Mouse (Mus musculus): ENCODE data around the gene Mccc1. TPM values are rescaled to one million over a fixed set of nuclear protein-coding genes. Genes with fewer than 3 reads are reported as not detected.

Mccc1 gene
- total and polyA plus RNA-seq, 3 experiments, result 47.4 to 98.5 (median 80.9) TPM

- peak; percentile 47; the same call in 1 of the 2 replicates for TF ChIP-seq POLR2A (IDR thresholded peaks at IDR 0.05; ENCODE audit: insufficient read depth, low read depth, low read length)
- no peak for TF ChIP-seq EP300 (IDR thresholded peaks at IDR 0.05; ENCODE audit: insufficient read depth, low read depth, low read length)
- TF ChIP-seq CTCF (IDR thresholded peaks at IDR 0.05), result no peak
- peak; percentile 91 for DNase-seq
- Histone ChIP-seq H3K27ac (peak overlapping the region; percentile 81), H3K27me3 (ENCODE audit: control insufficient read depth, insufficient read depth, low read length) (no peaks in the 10 kb centered on the region), H3K4me1 (ENCODE audit: control insufficient read depth, insufficient read depth, low read length) (peaks cover 8% of the 10 kb centered on the region), H3K79me2 (replicated peaks; ENCODE audit: control insufficient read depth, insufficient read depth, low read length) (peaks cover 3% of the 10 kb centered on the region), H3K9ac (ENCODE audit: low read depth, low read length) (peak overlapping the region; percentile 92), H3K36me3 (ENCODE audit: control insufficient read depth, insufficient read depth, low read length) (0 out of 2 replicates have a peak, but pooled peaks cover 4% of the 10 kb centered on the region), H3K4me3 (peak overlapping the region; percentile 82)
- under 1% methylated on average over 72 of the region's 73 CpGs for WGBS
- intact Hi-C loops (cut with DNase I), result loop anchor here (2.0 to 10.0 kb wide), 3 partner anchors 69 to 542 kb away; partner anchors contain the start of genes 1810062G17Rik, Anxa5, Atp11b and Mccc1
Measured at GRCm38 (mm10) chr3:35932735-35933404, 67.6 kb downstream of the Mccc1 start.

GRCm38 (mm10) chr3:35931896-35932727 lies 68.4 kb downstream of the Mccc1 start:
- peaks cover 4% of the 10 kb centered on the region for H3K79me2 ChIP-seq (replicated peaks; ENCODE audit: control insufficient read depth, insufficient read depth, low read length)
- intact Hi-C loops (cut with DNase I), result loop anchor here (2.0 to 10.0 kb wide), 3 partner anchors 70 to 543 kb away; partner anchors contain the start of genes 1810062G17Rik, Anxa5, Atp11b and Mccc1
- peaks cover 10% of the 10 kb centered on the region for H3K4me1 ChIP-seq (ENCODE audit: control insufficient read depth, insufficient read depth, low read length)
- 0 out of 2 replicates have a peak, but pooled peaks cover 7% of the 10 kb centered on the region for H3K36me3 ChIP-seq (ENCODE audit: control insufficient read depth, insufficient read depth, low read length)
- no peaks in the 10 kb centered on the region for H3K27me3 ChIP-seq (ENCODE audit: control insufficient read depth, insufficient read depth, low read length)
- peak overlapping the region; percentile 92 for H3K9ac ChIP-seq (ENCODE audit: low read depth, low read length)
- H3K27ac ChIP-seq, result peak overlapping the region; percentile 81
- H3K4me3 ChIP-seq, result peak overlapping the region; percentile 82
- peak; percentile 73 to 74 for DNase-seq
- 1% methylated on average over 64 of the region's 65 CpGs for WGBS
- no peak for TF ChIP-seq EP300 (IDR thresholded peaks at IDR 0.05; ENCODE audit: insufficient read depth, low read depth, low read length)

- Histone ChIP-seq H3K79me2 (replicated peaks; ENCODE audit: control insufficient read depth, insufficient read depth, low read length) (peaks cover 6% of the 10 kb centered on the region), H3K36me3 (ENCODE audit: control insufficient read depth, insufficient read depth, low read length) (0 out of 2 replicates have a peak, but pooled peaks cover 8% of the 10 kb centered on the region), H3K4me1 (ENCODE audit: control insufficient read depth, insufficient read depth, low read length) (peaks cover 10% of the 10 kb centered on the region), H3K27me3 (ENCODE audit: control insufficient read depth, insufficient read depth, low read length) (no peaks in the 10 kb centered on the region), H3K4me3 (peak overlapping the region; percentile 82), H3K27ac (no peak overlapping the region; the same call in 1 of the 2 replicates), H3K9ac (ENCODE audit: low read depth, low read length) (peak overlapping the region; percentile 33)
- intact Hi-C loops (cut with DNase I), result loop anchor here (5.0 to 10.0 kb wide), 2 partner anchors 71 to 543 kb away; partner anchors contain the start of genes 1810062G17Rik, Anxa5 and Mccc1
- TF ChIP-seq POLR2A (IDR thresholded peaks at IDR 0.05; ENCODE audit: insufficient read depth, low read depth, low read length) (no peak), CTCF (IDR thresholded peaks at IDR 0.05) (no peak), EP300 (IDR thresholded peaks at IDR 0.05; ENCODE audit: insufficient read depth, low read depth, low read length) (no peak)
- no peak for DNase-seq
- 18% methylated on average over 7 of the region's 7 CpGs for WGBS
Measured at GRCm38 (mm10) chr3:35931359-35931758, 69.1 kb downstream of the Mccc1 start.

GRCm38 (mm10) chr3:35929831-35930230 lies 70.6 kb downstream of the Mccc1 start:
- no peak for DNase-seq
- no peak overlapping the region for H3K4me3 ChIP-seq
- H3K4me1 ChIP-seq (ENCODE audit: control insufficient read depth, insufficient read depth, low read length), result peaks cover 10% of the 10 kb centered on the region
- 0 out of 2 replicates have a peak, but pooled peaks cover 8% of the 10 kb centered on the region for H3K36me3 ChIP-seq (ENCODE audit: control insufficient read depth, insufficient read depth, low read length)
- TF ChIP-seq POLR2A (IDR thresholded peaks at IDR 0.05; ENCODE audit: insufficient read depth, low read depth, low read length), result no peak
- no peak for TF ChIP-seq EP300 (IDR thresholded peaks at IDR 0.05; ENCODE audit: insufficient read depth, low read depth, low read length)
- no peak for TF ChIP-seq CTCF (IDR thresholded peaks at IDR 0.05)
- H3K27ac ChIP-seq, result no peak overlapping the region
- intact Hi-C loops (cut with DNase I), result loop anchor here (5.0 to 10.0 kb wide), 2 partner anchors 72 to 545 kb away; partner anchors contain the start of genes 1810062G17Rik, Anxa5 and Mccc1
- H3K9ac ChIP-seq (ENCODE audit: low read depth, low read length), result peak overlapping the region; percentile 31; the same call in 1 of the 2 replicates
- H3K79me2 ChIP-seq (replicated peaks; ENCODE audit: control insufficient read depth, insufficient read depth, low read length), result peaks cover 6% of the 10 kb centered on the region
- 7% methylated on average over 8 of the region's 8 CpGs for WGBS
- H3K27me3 ChIP-seq (ENCODE audit: control insufficient read depth, insufficient read depth, low read length), result no peaks in the 10 kb centered on the region

- intact Hi-C loops (cut with DNase I), result no loop called here
- H3K4me1 ChIP-seq (ENCODE audit: control insufficient read depth, insufficient read depth, low read length), result peaks cover 10% of the 10 kb centered on the region
- peaks cover 6% of the 10 kb centered on the region; the same call in 1 of the 2 replicates for H3K79me2 ChIP-seq (replicated peaks; ENCODE audit: control insufficient read depth, insufficient read depth, low read length)
- H3K27ac ChIP-seq, result no peak overlapping the region
- 24% methylated on average over 3 of the region's 3 CpGs for WGBS
- no peak overlapping the region for H3K4me3 ChIP-seq
- TF ChIP-seq POLR2A (IDR thresholded peaks at IDR 0.05; ENCODE audit: insufficient read depth, low read depth, low read length), result no peak
- TF ChIP-seq CTCF (IDR thresholded peaks at IDR 0.05), result no peak
- TF ChIP-seq EP300 (IDR thresholded peaks at IDR 0.05; ENCODE audit: insufficient read depth, low read depth, low read length), result no peak
- 0 out of 2 replicates have a peak, but pooled peaks cover 8% of the 10 kb centered on the region for H3K36me3 ChIP-seq (ENCODE audit: control insufficient read depth, insufficient read depth, low read length)
- H3K9ac ChIP-seq (ENCODE audit: low read depth, low read length), result no peak overlapping the region
- no peaks in the 10 kb centered on the region for H3K27me3 ChIP-seq (ENCODE audit: control insufficient read depth, insufficient read depth, low read length)
- no peak for DNase-seq
Measured at GRCm38 (mm10) chr3:35929406-35929805, 71.1 kb downstream of the Mccc1 start.
